Mouse (Mus musculus) fat pad, adult 2 months (tissue): ENCODE measurements at regions not wholly inside any gene's neighbourhood (a gene's known extent, or its start where the extent isn't known, plus 50 kb on each side); places are given as distances from the start of the nearest gene placed in this dataset.

Source experiments
- DNase-seq: peaks from one replicate; pipeline ENCODE4 v3.0.0-alpha.2; 2011; ENCODE audit warnings: low read depth, low spot score; ENCODE audit errors: extremely low read depth

GRCm38 (mm10) chr5:28919296-28920063 lies 276.3 kb upstream of the Rnf32 start:
- no peak for DNase-seq

- no peak for DNase-seq
Measured at GRCm38 (mm10) chr5:28904500-28904899, 291.3 kb upstream of the Rnf32 start.

DNA sequence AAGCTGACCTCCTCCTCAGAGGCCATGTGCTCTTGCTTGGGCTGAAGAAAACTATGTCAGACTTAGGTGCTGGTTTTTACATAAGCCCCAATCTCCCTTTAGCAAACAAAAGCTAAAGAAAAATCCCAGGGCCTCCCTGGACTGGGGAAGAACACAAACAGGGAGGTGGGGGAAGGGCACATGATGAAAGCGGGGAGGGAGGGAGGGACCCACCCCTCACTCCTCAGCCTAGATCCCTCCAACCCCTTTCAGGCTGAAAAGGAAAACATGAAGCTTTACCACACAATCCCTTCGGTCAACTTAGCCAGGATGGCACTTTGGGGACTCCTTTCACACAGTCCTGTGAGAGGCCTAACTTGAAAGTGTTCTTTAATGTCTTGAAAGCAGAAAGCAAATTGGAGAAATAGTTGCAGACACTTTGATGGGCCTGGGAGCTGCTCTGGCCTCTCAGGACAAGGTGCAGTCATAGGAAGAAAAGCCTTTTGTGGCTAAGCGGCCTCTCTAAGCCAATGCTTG lies 291.9 kb upstream of the Rnf32 start:
- DNase-seq: no peak

GRCm38 (mm10) chr5:28892703-28893249 lies 303.0 kb upstream of the Rnf32 start:
- DNase-seq: no peak

DNA sequence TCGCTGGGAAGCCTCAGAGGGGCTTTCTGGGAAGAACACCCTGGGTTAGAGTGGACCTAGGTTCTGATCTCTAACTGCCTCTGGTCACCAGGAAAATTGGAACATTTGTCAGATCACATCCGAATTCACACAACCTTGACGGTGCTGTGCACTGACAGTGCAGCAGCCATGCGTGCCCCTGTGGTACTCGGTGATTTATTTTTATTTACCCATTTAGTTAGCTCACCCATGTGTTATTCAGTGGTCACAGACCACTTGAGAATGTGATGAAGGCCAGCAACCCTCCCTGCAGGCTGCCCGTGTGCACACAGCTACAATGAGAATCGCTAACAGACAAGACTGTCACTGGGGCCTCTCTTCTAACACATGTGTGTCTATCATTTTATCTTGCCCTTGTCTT lies 303.8 kb upstream of the Rnf32 start:
- no peak for DNase-seq

- no peak for DNase-seq
Measured at GRCm38 (mm10) chr5:28884746-28885365, 310.9 kb upstream of the Rnf32 start.

DNA sequence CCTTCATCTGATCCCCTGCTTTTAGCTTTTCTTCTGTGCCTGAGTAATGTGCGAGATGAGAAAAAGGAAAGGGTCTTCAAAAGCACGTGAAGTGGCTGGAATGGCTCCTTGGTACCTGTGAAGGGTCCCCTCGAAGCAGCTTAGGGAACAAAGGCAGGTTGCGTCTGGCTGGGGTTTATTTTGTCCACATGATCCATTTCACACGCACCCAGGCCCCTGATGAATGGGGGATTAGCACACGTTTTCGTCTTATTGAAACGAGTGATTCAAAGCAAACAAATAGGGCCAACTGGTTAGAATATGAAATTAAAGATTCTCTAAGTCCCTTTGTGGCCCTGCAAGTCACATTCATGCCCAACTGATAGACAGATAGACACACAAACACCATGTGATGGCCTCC lies 319.6 kb upstream of the Rnf32 start:
- no peak for DNase-seq

- no peak for DNase-seq
Measured at GRCm38 (mm10) chr5:28873600-28874265, 322.1 kb upstream of the Rnf32 start.

DNA sequence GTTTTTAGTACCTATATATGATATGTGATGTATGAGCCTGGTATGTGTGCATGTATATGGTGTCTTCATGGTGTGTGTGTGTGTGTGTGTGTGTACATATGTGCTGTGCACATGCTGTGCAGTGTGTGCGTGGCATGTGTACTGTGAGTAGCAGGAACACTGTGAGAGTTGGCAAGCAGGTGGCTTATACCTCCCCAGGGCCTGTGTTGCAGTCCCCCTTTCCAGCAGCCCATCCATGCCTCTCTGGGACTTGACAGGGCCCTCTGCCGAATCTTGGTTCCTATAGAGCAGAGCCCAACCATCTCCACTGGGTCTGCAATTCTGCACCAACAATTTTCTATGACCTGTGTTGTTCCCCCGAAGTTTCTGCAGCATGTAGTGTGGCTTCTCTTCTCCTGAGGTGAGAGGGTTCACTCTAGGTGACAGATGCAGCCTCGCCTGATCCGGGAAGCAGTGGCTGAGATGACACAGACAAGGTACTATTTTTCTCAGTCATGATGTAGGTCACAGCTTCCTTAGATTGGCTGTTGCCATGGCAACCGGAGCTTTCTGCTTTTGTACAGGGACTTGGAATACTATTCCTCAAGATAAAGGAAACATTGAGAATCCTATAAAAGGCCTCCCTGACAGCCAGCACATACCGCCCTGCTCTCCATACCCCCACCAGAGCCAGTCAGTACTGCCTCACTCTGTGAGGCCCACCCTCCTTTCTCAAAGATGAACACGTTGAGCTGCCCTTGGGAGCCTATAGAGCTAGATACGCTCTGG lies 336.0 kb upstream of the Rnf32 start:
- no peak for DNase-seq

GRCm38 (mm10) chr5:28838141-28838925 lies 357.5 kb upstream of the Rnf32 start:
- no peak for DNase-seq

- DNase-seq: no peak
Measured at GRCm38 (mm10) chr5:28819091-28819490, 352.0 kb upstream of the Shh start.

GRCm38 (mm10) chr5:28807950-28808349 lies 340.9 kb upstream of the Shh start:
- DNase-seq: no peak

- peak; percentile 36 for DNase-seq
Measured at GRCm38 (mm10) chr5:28799464-28799863, 332.4 kb upstream of the Shh start.

DNA sequence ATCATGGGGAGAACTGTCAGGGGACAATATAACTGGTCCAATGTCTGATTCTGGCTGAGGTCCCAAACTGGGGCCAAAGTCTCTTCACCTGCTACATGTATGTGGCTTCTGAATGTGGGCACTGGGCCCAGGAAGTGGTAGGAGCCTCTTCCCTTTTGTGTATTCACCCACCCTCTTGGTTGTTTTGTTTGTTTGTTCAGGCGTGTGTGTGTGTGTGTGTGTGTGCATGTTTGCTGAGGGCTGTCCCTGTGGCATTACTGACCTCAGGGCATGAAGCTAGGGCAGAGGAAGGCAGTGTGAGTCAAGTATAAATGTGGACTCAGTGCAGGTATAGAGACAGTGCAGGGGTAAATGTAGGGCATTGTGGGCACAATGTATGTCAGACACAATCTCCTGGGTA lies 331.3 kb upstream of the Shh start:
- DNase-seq: no peak

DNA sequence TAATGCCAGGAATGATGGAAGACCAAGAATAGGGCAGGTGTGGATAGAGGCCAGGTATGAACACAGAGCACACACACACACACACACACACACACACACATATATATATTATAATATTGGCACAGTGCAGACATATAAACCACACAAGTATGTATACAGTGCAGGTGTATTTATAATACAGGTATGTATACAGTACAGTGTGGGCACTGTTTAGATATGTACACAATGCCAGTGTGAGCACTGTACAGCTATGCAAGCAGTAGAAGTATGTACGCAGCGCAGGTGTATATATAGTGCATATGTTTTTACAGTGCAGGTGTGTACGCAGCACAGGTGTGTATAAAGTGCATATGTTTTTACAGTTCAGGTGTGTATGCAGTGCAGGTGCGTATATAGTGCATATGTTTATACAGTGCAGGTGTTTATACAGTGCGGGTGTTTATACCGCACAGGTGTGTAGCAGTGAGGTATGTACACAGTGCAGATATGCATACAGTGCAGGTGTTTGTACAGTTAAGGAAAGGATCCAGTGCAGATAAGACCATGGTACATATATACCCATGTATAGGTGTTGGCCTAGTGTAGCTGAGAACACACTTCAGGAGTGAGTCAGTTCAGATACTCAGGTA lies 328.2 kb upstream of the Shh start:
- DNase-seq: no peak

DNA sequence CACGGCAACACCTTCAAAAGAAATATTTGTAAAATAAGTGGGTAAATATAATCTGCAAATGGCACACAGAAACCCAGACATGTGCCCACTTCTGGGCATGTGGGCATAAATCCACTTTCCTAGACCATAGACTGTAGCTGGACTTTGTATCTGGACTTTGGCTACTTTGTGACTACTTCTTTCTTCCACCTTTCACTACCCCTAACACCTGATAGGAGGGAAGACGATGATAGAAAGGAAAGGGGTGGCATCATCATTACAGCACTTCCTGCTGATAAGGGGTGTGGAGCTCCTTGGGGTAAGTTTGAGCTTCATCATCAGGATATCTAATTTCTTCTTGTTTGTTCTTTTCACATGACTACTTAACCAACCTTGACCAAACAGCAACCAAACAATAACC lies 326.7 kb upstream of the Shh start:
- no peak for DNase-seq

DNA sequence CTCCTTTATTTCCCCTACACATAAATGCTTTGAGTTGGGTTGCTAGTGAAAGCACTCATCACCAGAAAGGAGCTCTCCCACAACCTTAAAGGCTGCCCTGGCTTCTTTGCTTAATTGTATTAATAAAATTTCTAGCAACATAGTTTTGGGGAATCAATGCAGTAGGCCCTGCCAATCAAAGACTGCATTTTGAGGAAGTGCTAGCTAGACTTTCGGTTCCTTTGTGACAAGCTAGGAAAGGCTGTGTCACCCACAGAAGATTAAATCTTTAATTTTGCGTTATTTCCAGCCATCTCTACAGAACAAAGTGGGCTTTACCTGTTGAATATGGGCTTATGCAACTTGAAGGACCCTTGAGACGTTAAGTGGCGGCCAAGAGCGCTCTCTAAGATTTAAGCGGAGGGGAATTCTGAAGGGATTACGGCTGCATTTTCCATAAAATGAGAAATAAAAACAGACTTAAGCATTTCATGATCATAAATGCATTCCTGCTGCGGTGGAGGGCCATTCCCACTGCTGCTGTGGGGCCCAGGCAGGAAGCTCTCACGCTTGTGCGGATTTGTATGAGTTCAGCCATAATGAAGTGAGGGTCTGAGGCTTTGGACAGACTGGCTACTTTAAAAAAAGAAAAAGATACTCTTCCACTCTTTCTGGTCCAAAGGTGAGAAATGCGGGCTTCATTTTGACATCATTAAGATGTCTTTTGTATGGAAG lies 318.4 kb upstream of the Shh start:
- DNase-seq: no peak

DNA sequence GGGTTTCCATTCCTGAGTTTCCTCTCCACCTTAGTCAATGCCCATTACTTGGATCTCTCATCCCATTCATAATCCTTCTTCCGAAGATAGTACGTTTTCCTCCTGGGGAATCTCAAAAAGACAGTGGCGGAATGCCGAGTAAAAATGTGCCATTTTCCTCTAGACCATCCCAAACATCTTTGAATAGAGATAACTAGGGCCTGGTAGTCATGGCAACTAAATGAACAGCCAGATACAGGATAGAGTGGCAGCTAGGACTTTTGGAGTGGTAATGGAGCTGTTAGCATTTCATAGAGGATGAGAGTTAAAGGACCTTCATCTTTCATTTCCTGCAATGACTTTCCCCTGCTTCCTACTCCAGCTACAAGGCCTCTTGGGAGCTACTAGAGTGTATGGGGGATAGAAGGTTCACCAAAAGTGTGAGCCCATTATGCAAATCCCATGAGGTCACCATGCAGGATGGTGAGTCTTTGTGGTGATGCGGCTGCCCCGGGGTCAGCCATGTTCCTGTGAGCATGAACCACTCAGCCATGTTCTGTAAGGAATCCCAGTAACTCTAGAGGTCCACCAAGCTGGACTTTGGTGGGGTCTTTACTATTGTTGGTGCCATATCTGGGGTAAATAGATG lies 317.4 kb upstream of the Shh start:
- no peak for DNase-seq
